Mouse (Mus musculus) right cerebral cortex, postnatal 10 days (tissue): ENCODE measurements around the gene Ufsp1.

Source experiments
- DNase-seq, 2 experiments: peaks; one replicate each; pipeline ENCODE4 v3.0.0; 2021; ENCODE audit warnings: low spot score in 2 of 2

The Ufsp1 gene

GRCm38 (mm10) chr5:137295296-137295695 is 867 bp downstream of the Ufsp1 start:
- DNase-seq = peak in 1 of 2 experiments; percentile 39

GRCm38 (mm10) chr5:137295712-137296111 is 1.3 kb downstream of the Ufsp1 start:
- peak in 1 of 2 experiments; percentile 35 for DNase-seq

GRCm38 (mm10) chr5:137297126-137297525 is 2.7 kb downstream of the Ufsp1 start:
- peak in 1 of 2 experiments; percentile 36 for DNase-seq

GRCm38 (mm10) chr5:137299240-137299639 is 4.8 kb downstream of the Ufsp1 start:
- DNase-seq = no peak

- no peak for DNase-seq
Measured at GRCm38 (mm10) chr5:137301253-137301652, 6.8 kb downstream of the Ufsp1 start.

- DNase-seq = no peak
Measured at GRCm38 (mm10) chr5:137303609-137304008, 9.2 kb downstream of the Ufsp1 start.

DNA sequence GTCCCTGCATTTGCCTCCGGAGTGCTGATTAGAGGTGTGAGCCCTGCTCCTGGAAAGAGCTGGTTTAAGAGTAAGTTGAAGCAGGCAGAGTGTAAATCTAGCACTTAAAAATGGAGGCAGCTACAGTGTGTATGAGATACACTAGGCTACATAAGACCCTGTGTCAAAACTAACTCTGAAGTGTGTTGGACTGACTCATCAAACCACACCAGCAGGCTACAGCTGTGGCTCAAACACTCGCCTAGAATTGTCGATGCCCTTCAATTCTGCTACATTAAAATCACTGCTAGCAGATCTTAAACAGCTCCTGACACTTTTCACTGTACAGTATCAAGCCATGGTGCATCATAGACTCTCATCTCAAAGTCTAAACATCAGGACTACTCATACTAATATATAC is 9.7 kb downstream of the Ufsp1 start:
- DNase-seq = no peak

GRCm38 (mm10) chr5:137304816-137305215 is 10.4 kb downstream of the Ufsp1 start:
- DNase-seq = no peak

DNA sequence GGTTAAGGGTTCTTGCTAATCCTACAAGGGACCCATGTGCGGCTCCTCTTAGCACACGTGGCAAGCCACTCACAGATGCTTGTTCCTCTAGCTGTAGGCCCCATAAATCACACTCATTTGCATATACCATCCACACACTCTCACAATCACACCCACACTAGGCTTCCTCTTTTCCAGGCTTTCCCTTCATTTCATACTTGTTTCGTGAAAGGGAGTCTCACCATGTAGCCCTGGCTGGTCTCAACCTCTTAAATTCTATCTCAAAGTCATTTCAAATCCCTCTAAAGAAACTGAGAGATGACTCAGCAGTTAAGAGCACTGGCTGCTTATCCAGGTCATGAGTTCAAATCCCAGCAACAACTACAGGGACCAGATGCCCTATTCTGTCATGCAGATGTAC is 11.4 kb downstream of the Ufsp1 start:
- DNase-seq = no peak

- no peak for DNase-seq
Measured at GRCm38 (mm10) chr5:137306439-137307005, 12.1 kb downstream of the Ufsp1 start.

DNA sequence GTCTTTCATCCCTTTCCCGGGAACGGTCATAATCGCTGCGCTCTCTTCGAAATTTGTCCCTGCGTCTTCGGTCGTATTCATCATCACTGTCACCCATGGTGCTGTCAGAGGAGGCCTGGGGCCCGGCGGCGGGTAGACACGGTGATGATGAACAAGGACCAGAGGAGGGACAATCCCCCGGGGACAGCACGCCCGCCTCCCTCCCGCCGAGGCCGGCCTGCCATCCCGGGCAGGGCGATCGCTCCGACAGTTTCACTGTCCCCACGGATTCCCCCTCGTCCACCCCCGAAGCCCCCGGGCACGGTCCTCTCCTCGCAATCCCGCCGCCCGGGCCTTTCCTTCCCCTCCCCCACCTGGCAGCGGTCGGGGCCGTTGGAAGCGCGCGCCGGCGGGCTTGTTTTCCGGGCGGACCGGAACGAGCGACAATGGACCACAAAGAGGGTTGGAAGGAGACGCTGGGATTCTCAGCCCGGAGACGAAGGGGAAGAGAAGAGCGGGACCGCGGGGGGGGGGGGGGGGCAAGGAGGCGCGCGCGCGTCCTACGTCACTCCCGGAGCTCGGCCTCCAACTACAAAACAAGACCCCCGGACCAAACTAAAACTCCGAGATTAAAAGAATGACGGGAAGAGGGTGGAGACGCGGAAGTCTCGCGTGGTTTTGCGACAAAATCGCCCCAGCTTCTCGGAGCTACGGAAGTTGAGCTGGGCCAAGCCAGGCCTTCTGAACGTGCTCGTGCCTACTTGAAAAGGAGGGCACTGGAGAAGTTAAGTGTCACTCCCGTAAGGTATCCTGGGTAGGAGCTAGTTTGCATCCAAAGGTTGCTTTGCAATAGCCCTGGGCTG is 12.9 kb downstream of the Ufsp1 start, which contains the start of gene Srrt:
TSS of gene Srrt (minus strand) at position 604 of the 842 bp plus-strand sequence.
- peak; percentile 96 to 97 for DNase-seq

DNA sequence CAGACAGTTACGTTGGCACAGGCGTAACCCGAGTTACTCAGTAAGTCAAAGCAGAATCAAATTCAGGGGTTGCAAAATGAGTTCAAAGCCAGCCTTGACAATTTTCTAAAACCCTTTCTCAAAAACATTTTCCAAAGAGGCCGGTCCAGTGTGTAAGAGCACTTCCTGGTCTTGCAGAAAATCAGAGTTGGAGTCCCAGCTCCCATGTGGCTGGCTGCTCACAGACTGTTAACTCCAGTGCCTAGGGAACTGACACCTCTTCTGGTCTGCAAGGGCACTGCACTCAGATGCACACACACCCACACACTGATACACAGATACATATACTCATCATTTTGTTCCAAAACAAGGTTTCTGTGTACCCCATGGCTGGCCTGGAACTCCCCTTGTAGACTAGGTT is 13.9 kb downstream of the Ufsp1 start:
- no peak for DNase-seq

- no peak for DNase-seq
Measured at GRCm38 (mm10) chr5:137313466-137314192, 19.2 kb downstream of the Ufsp1 start.

DNA sequence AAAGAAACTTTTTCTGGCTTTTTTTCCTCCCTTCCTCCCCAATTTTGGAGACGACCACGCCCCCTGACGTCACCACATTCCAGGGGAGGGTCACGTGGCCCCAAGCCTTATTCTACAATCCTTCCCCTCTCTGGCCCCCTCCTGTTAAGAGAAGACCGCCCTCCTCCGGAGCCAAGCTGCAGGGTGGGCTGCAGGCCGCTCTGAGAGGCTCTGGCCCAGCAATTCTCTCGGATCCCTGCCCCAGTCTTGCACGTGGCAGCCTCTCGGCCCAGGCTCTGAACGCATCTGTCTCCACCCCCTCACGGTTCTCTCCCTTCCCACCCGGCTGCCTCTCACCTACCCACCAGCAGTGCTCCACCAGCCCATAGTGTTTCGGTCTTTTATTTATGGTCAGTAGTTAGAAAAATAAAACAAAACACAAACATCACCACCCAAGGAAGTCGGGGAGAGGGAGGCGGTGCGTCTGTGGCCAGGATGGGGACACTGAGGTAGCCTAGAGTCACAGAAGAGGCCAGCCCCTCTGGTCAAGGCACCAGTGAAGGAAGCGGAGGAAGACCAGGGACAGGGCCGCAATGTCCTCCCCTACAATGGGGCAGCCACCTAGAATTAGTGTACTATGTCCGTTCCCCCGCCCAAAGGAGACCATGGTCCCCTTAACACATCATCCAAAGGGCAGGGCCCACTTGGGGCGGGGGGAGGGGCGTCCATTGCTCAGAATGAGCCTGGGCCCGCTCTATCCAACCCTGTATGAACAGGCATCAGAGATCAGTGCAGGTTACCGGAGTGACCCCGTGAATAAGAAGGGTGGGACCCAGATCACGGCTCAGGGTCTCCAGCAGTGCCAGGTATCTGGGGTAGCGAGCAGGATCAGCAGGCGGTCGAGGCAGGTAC is 20.0 kb downstream of the Ufsp1 start, which contains the start of gene Trip6:
TSS of gene Trip6 (minus strand) at position 212 of the 891 bp plus-strand sequence.
- DNase-seq = peak; percentile 82 to 84

DNA sequence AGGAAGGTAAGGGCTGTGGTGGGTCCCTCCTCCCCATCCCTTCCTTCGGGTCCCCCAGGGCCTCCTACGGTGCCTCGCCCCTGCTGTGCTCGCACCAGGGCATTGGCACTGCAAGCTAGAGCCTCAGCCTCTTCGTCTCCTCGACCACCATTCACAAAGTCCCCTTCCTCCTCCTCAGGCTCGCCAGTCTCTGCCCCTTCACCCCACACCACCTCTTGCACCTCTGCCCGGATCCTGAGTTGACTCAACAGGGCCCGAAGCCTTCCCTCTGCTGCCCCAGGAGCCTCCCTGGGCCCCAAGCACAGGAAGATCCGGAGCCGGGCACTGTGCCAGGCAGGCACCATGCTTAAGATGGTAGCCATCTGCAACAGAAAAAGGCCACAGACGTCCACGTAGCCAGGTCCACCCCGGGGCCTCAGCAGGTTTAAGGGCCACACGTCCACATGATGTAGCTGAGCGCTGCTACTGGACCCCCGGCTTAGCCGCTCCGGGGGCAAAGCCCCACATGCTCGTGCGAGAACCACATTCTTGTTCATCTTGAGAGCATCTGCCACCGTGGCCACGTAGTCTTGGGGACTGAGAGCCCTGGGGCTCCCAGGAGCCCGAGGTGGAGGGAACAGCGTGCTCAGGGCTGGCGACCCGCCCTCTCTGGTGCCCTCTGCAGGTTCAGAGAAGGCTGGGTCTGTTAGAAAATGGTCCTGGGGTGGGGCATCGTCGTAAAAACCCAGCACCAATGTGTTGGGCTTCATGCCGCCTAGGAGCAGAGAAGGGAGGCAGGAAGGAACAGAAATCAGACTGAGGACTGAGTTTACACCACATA is 20.9 kb downstream of the Ufsp1 start:
- DNase-seq = no peak

DNA sequence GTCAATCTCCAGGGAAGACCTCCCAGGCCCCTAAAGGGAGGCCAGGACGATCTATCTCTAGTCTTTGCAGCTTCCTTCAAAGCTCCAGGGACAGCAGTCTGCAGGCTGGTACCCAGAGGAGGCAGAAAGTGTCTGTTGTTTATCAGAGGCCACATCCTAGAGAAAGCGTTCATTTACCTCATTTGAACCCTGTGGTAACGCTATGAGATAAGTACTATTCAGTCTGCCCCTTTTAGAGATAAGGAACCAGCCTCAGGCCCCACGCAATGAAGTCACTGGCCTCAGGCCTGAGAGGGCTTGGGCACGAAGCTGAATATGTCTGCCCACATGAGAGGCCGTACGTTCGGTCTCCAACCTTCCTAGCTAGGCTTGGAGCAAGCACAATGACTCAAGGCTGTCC is 22.9 kb downstream of the Ufsp1 start:
- no peak for DNase-seq

- no peak for DNase-seq
Measured at GRCm38 (mm10) chr5:137318570-137318969, 24.1 kb downstream of the Ufsp1 start.

GRCm38 (mm10) chr5:137320996-137321395 is 26.6 kb downstream of the Ufsp1 start:
- DNase-seq = no peak

DNA sequence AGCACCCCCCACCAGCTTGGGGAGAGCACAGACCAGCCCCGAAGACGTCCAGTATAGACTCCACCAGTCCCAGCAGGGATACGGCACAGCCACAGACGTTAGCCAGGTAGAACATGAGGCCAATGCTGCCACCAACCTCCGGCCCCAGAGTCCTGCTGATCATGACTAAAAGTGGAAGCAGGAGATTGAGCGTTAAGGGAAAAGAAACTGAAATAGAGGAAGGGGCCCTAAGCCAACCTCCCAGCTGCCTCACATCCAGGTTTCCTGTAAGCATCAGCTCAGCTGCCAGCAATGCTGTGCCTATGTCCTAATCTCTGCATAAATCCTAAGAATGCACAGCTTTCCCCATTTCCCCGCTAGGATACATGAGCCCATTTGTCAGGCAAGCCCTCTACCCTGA is 36.5 kb downstream of the Ufsp1 start:
- DNase-seq = no peak

GRCm38 (mm10) chr5:137332857-137333511 is 38.6 kb downstream of the Ufsp1 start:
- no peak for DNase-seq
